In the genomic region with DNA sequence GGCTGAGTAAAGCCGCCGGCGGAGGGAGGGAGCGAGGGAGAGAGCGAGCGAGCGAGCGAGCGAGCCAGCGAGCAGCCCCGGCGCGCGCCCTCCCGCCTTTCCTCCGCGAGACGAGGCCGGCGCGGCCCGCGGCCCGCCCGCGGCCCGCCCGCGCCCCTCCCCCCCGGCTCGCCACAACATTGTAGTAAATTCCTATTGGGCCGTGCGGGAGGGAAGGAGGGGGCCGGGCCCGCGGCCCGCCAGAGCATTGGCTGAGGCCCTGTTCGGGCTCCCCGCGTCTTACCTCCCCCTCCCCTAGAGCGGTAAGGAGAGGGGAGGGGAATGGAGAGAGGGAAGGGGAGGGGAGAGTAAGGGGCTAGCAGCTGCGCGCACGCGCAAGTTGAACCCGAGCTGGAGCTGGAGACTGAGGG, we compare ENCODE assay signal across 8 mouse cellular contexts. TPM values are rescaled to one million over a fixed set of nuclear protein-coding genes. Genes with fewer than 3 reads are reported as not detected.
DNase-seq lines count a peak whose midpoint lies in the region; ATAC-seq and TF ChIP-seq lines count a peak whose summit lies in the region.

No protein-coding gene starts in this region.

- H3K36me3 ChIP-seq in MEL (ENCODE audit: control insufficient read depth in 1 of 2, insufficient read depth in 2 of 2, low read length in 2 of 2): peaks cover 0 to 3% of the 10 kb centered on the region in 2 experiments; a peak in 3 of 4 replicates
- H3K36me3 ChIP-seq in forebrain, postnatal 0 days (ENCODE audit: insufficient read depth): no peaks in the 10 kb centered on the region
- H3K36me3 ChIP-seq in neural tube, embryonic 15.5 days: no peaks in the 10 kb centered on the region

- no peaks in the 10 kb centered on the region for H3K9me3 ChIP-seq in MEL (replicated peaks; ENCODE audit: insufficient read depth, low read length)
- H3K9me3 ChIP-seq in forebrain, postnatal 0 days (ENCODE audit: low read length): no peaks in the 10 kb centered on the region
- no peaks in the 10 kb centered on the region for H3K9me3 ChIP-seq in neural tube, embryonic 15.5 days (replicated peaks)

- no peak for TF ChIP-seq CTCF in MEL (IDR thresholded peaks at IDR 0.05 in 2 of 3, conservative IDR thresholded peaks at IDR 0.05 in 1 of 3; ENCODE audit: control insufficient read depth in 1 of 3, insufficient read depth in 1 of 3, low read depth in 2 of 3, low read length in 3 of 3, poor library complexity in 1 of 3, severe bottlenecking in 1 of 3)
- TF ChIP-seq CTCF in cerebellum, adult 2 months (IDR thresholded peaks at IDR 0.05; ENCODE audit: borderline replicate concordance, insufficient read depth, low read depth, low read length): no peak
- no peak for TF ChIP-seq CTCF in forebrain, postnatal 0 days (IDR thresholded peaks at IDR 0.05; ENCODE audit: low read depth)

- peaks cover 3 to 4% of the 10 kb centered on the region in 2 experiments; a peak in 2 of 4 replicates for H3K4me1 ChIP-seq in MEL (ENCODE audit: control insufficient read depth in 1 of 2, insufficient read depth in 2 of 2, low read length in 2 of 2)
- H3K4me1 ChIP-seq in cerebellum, adult 2 months (ENCODE audit: control insufficient read depth, insufficient read depth, low read length): peaks cover 27% of the 10 kb centered on the region
- peaks cover 4% of the 10 kb centered on the region; the same call in 1 of the 2 replicates for H3K4me1 ChIP-seq in forebrain, postnatal 0 days (ENCODE audit: insufficient read depth)
- H3K4me1 ChIP-seq in neural tube, embryonic 15.5 days: peaks cover 39% of the 10 kb centered on the region

- peak overlapping the region; percentile 73 for H3K4me2 ChIP-seq in forebrain, postnatal 0 days (ENCODE audit: low read depth)
- peak overlapping the region; percentile 74 for H3K4me2 ChIP-seq in neural tube, embryonic 15.5 days

- intact Hi-C loops in heart, postnatal 36 days (cut with DNase I): loop anchor here (1.0 kb wide), 1 partner anchor 25 kb away; the partner anchor contains the start of gene Gm10300

- ATAC-seq in forebrain, postnatal 0 days: peak; percentile 99
- ATAC-seq in neural tube, embryonic 15.5 days (ENCODE audit: low FRiP score): peak; percentile 99

- under 1% methylated on average over 28 of the region's 46 CpGs for WGBS in cerebellum, adult 2 months
- 0% methylated on average over 18 of the region's 46 CpGs for WGBS in forebrain, postnatal 0 days
- WGBS in neural tube, embryonic 15.5 days: 0% methylated on average over 17 of the region's 46 CpGs

- TF ChIP-seq RAD21 in MEL (IDR thresholded peaks at IDR 0.05; ENCODE audit: low read depth, low read length): no peak

- peaks cover 34% of the 10 kb centered on the region for H3K79me2 ChIP-seq in MEL (ENCODE audit: control insufficient read depth, insufficient read depth, low read length, poor library complexity)

- no peak overlapping the region for H3K27ac ChIP-seq in MEL (ENCODE audit: control insufficient read depth, low read depth, low read length)
- peak overlapping the region; percentile 96 for H3K27ac ChIP-seq in cerebellum, adult 2 months (ENCODE audit: insufficient read depth, low read length)
- H3K27ac ChIP-seq in forebrain, postnatal 0 days (ENCODE audit: low read depth, low read length): peak overlapping the region; percentile 90
- H3K27ac ChIP-seq in neural tube, embryonic 15.5 days (replicated peaks): peak overlapping the region; percentile 95

- H3K4me3 ChIP-seq in MEL (ENCODE audit: control insufficient read depth in 1 of 2, insufficient read depth in 1 of 2, low read depth in 2 of 2, low read length in 2 of 2): peak overlapping the region; percentile 63 to 80
- peak overlapping the region; percentile 89 for H3K4me3 ChIP-seq in cerebellum, adult 2 months (replicated peaks; ENCODE audit: insufficient read depth, low read depth, low read length)
- peak overlapping the region; percentile 96 for H3K4me3 ChIP-seq in forebrain, postnatal 0 days (ENCODE audit: low read depth, low read length)
- H3K4me3 ChIP-seq in neural tube, embryonic 15.5 days (replicated peaks): peak overlapping the region; percentile 62

- H3K9ac ChIP-seq in MEL (ENCODE audit: control insufficient read depth, low read depth, low read length, poor library complexity, severe bottlenecking): peak overlapping the region; percentile 82
- peak overlapping the region; percentile 91 for H3K9ac ChIP-seq in forebrain, postnatal 0 days
- H3K9ac ChIP-seq in neural tube, embryonic 15.5 days (replicated peaks): peak overlapping the region; percentile 85

- TF ChIP-seq POLR2A in MEL (IDR thresholded peaks at IDR 0.05; ENCODE audit: control insufficient read depth in 1 of 2, insufficient read depth in 1 of 2, low read depth in 1 of 2, low read length in 2 of 2, poor library complexity in 1 of 2): no peak
- TF ChIP-seq POLR2A in cerebellum, adult 2 months (IDR thresholded peaks at IDR 0.05; ENCODE audit: borderline replicate concordance, insufficient read depth, low read length): peak; percentile 14; the same call in 1 of the 2 replicates

- H3K27me3 ChIP-seq in MEL (ENCODE audit: control insufficient read depth in 1 of 2, insufficient read depth in 2 of 2, low read length in 2 of 2): no peaks in the 10 kb centered on the region
- no peaks in the 10 kb centered on the region for H3K27me3 ChIP-seq in cerebellum, adult 2 months (ENCODE audit: control insufficient read depth, insufficient read depth, low read length)
- no peaks in the 10 kb centered on the region for H3K27me3 ChIP-seq in forebrain, postnatal 0 days (ENCODE audit: insufficient read depth, low read length)
- H3K27me3 ChIP-seq in neural tube, embryonic 15.5 days (replicated peaks): no peaks in the 10 kb centered on the region

- TF ChIP-seq EP300 in MEL (IDR thresholded peaks at IDR 0.05; ENCODE audit: low read depth in 1 of 2, low read length in 2 of 2): no peak

- DNase-seq in MEL (ENCODE audit: low read depth, low spot score): peak; percentile 92
- peak; percentile 88 to 94 for DNase-seq in cerebellum, adult 2 months
- peak; percentile 95 for DNase-seq in forebrain, postnatal 0 days
- peak; percentile 79 to 82 for DNase-seq in heart, postnatal 36 days
- peak; percentile 76 to 80 for DNase-seq in layer of hippocampus, adult 18-20 months (ENCODE audit: low spot score in 2 of 2)
- peak; percentile 90 to 94 for DNase-seq in lung, adult 18-20 months
- DNase-seq in testis, postnatal 10 days (ENCODE audit: low spot score): peak; percentile 91

TF ChIP-seq in MEL, 35 proteins besides CTCF, POLR2A, EP300 and RAD21:
- TF ChIP-seq ZC3H11A (IDR thresholded peaks at IDR 0.05; ENCODE audit: low read depth, low read length) (no peak), TAL1 (IDR thresholded peaks at IDR 0.05; ENCODE audit: low read length) (no peak), ZKSCAN1 (IDR thresholded peaks at IDR 0.05; ENCODE audit: low read depth, low read length) (no peak), HCFC1 (IDR thresholded peaks at IDR 0.05; ENCODE audit: low read depth, low read length) (peak; percentile 43; the same call in 1 of the 2 replicates), NELFE (IDR thresholded peaks at IDR 0.05; ENCODE audit: low read depth, low read length) (peak; percentile 9; the same call in 1 of the 2 replicates), RCOR1 (IDR thresholded peaks at IDR 0.05; ENCODE audit: low read depth, low read length) (no peak), ETS1 (IDR thresholded peaks at IDR 0.05; ENCODE audit: low read depth, low read length) (peak; percentile 37; the same call in 1 of the 2 replicates), NRF1 (IDR thresholded peaks at IDR 0.05; ENCODE audit: insufficient read depth, low read depth, low read length, poor library complexity, severe bottlenecking) (peak; percentile 78), MYB (IDR thresholded peaks at IDR 0.05; ENCODE audit: low read depth, low read length) (no peak), SMC3 (IDR thresholded peaks at IDR 0.05; ENCODE audit: low read depth, low read length) (no peak), KAT2A (conservative IDR thresholded peaks at IDR 0.05; ENCODE audit: low read depth, low read length) (no peak), MXI1 (IDR thresholded peaks at IDR 0.05; ENCODE audit: low read depth, low read length) (peak; percentile 72), POLR2AphosphoS5 (IDR thresholded peaks at IDR 0.05; ENCODE audit: borderline replicate concordance, low read depth, low read length) (no peak), GABPA (IDR thresholded peaks at IDR 0.05; ENCODE audit: low read depth, low read length) (no peak), SIN3A (IDR thresholded peaks at IDR 0.05; ENCODE audit: low read length) (peak; percentile 61; the same call in 1 of the 2 replicates), MAZ (IDR thresholded peaks at IDR 0.05; ENCODE audit: low read depth, low read length) (peak; percentile 92)

RNA-seq across cellular contexts. Expression of gene Gm10300, which starts 25.5 kb away (rescaled TPM):
- 0.29 and 0.46 TPM in 2 replicates for total RNA-seq in MEL (2012; rRNA removed)
- polyA plus RNA-seq in MEL (2012; ENCODE audit: insufficient read depth in 1 of 2, insufficient read length in 2 of 2, low read depth in 1 of 2, low replicate concordance in 2 of 2, missing spikeins in 1 of 2): under 1 TPM in 1 of 2 experiments, not detected in 1; 0.18 TPM
- 0.15 and 0.24 TPM in 2 replicates for polyA plus RNA-seq in cerebellum, adult 2 months (2012; rRNA removed)
- 0.14 TPM in 1 of 2 replicates, not detected in the other for total RNA-seq in forebrain, postnatal 0 days (2014; rRNA removed)
- not detected in 2 replicates for polyA plus RNA-seq in forebrain, postnatal 0 days (2015; fragmentation: Nextera tagmentation; extraction: Ambion mirVana)
- under 1 TPM in 1 of 2 experiments, not detected in 1; 0.11 TPM for total RNA-seq in heart, postnatal 36 days (2021)
- total RNA-seq in layer of hippocampus, adult 18-20 months (2021): not detected
- polyA plus RNA-seq in neural tube, embryonic 15.5 days (2015; fragmentation: Nextera tagmentation; extraction: Ambion mirVana): not detected in 2 replicates

RNA-seq across cellular contexts. Expression of gene Epb41, which starts 26.1 kb away (rescaled TPM):
- 36.5 and 41.9 TPM in 2 replicates for total RNA-seq in MEL (2012; rRNA removed)
- 100 to 1,000 TPM in 1 of 2 experiments, 10 to 100 TPM in 1; 44.3 to 115 TPM for polyA plus RNA-seq in MEL (2012; ENCODE audit: insufficient read depth in 1 of 2, insufficient read length in 2 of 2, low read depth in 1 of 2, low replicate concordance in 2 of 2, missing spikeins in 1 of 2)
- 174 and 192 TPM in 2 replicates for polyA plus RNA-seq in cerebellum, adult 2 months (2012; rRNA removed)
- total RNA-seq in forebrain, postnatal 0 days (2014; rRNA removed): 65.0 and 68.3 TPM in 2 replicates
- 32.4 and 36.5 TPM in 2 replicates for polyA plus RNA-seq in forebrain, postnatal 0 days (2015; fragmentation: Nextera tagmentation; extraction: Ambion mirVana)
- 100 to 1,000 TPM; 144 to 148 TPM for total RNA-seq in heart, postnatal 36 days (2021)
- 10 to 100 TPM; 16.2 to 20.8 TPM for total RNA-seq in layer of hippocampus, adult 18-20 months (2021)
- 48.1 and 51.3 TPM in 2 replicates for polyA plus RNA-seq in neural tube, embryonic 15.5 days (2015; fragmentation: Nextera tagmentation; extraction: Ambion mirVana)
